Mouse (Mus musculus): Measurements from ENCODE around the gene Napsa. TPM values are rescaled to one million over a fixed set of nuclear protein-coding genes. Genes with fewer than 3 reads are reported as not detected.
A peak's percentile ranks its signal among the peaks of the same experiment; 100 is the strongest.

Gene Napsa
- total RNA-seq, 2 experiments from 2014 or later: 0.29 TPM; not detected in 1

GRCm38 (mm10) chr7:44593051-44593450 is 20.9 kb downstream of the Napsa start:
- no peak overlapping the region; the same call in 1 of the 2 replicates for H3K27ac ChIP-seq
- TF ChIP-seq CTCF (IDR thresholded peaks at IDR 0.05): no peak
- intact Hi-C loops (cut with DNase I): no loop called here
- DNase-seq (ENCODE audit: extremely low spot score in 1 of 2, low spot score in 2 of 2): no peak
- H3K4me3 ChIP-seq: peak overlapping the region; percentile 75

GRCm38 (mm10) chr7:44593775-44594174 is 21.6 kb downstream of the Napsa start:
- intact Hi-C loops (cut with DNase I): no loop called here
- H3K4me3 ChIP-seq: peak overlapping the region; percentile 75
- no peak for TF ChIP-seq CTCF (IDR thresholded peaks at IDR 0.05)
- DNase-seq (ENCODE audit: extremely low spot score in 1 of 2, low spot score in 2 of 2): peak; percentile 87 to 88
- H3K27ac ChIP-seq: peak overlapping the region; percentile 84

GRCm38 (mm10) chr7:44594291-44594690 is 22.1 kb downstream of the Napsa start:
- Histone ChIP-seq H3K27ac (peak overlapping the region; percentile 84), H3K4me3 (peak overlapping the region; percentile 75)
- DNase-seq (ENCODE audit: extremely low spot score in 1 of 2, low spot score in 2 of 2): no peak
- intact Hi-C loops (cut with DNase I): no loop called here
- TF ChIP-seq CTCF (IDR thresholded peaks at IDR 0.05): no peak

GRCm38 (mm10) chr7:44595131-44595561 is 23.0 kb downstream of the Napsa start:
- no peak for DNase-seq (ENCODE audit: extremely low spot score in 1 of 2, low spot score in 2 of 2)
- H3K27ac ChIP-seq: no peak overlapping the region
- no peak overlapping the region for H3K4me3 ChIP-seq
- intact Hi-C loops (cut with DNase I): no loop called here
- no peak for TF ChIP-seq CTCF (IDR thresholded peaks at IDR 0.05)

GRCm38 (mm10) chr7:44596051-44596450 is 23.9 kb downstream of the Napsa start:
- no peak overlapping the region for H3K27ac ChIP-seq
- intact Hi-C loops (cut with DNase I): no loop called here
- no peak for DNase-seq (ENCODE audit: extremely low spot score in 1 of 2, low spot score in 2 of 2)
- TF ChIP-seq CTCF (IDR thresholded peaks at IDR 0.05): no peak
- no peak overlapping the region for H3K4me3 ChIP-seq

GRCm38 (mm10) chr7:44596996-44597538 is 24.9 kb downstream of the Napsa start:
- intact Hi-C loops (cut with DNase I): no loop called here
- no peak overlapping the region for H3K27ac ChIP-seq
- no peak for DNase-seq (ENCODE audit: extremely low spot score in 1 of 2, low spot score in 2 of 2)
- TF ChIP-seq CTCF (IDR thresholded peaks at IDR 0.05): no peak
- H3K4me3 ChIP-seq: no peak overlapping the region

- intact Hi-C loops (cut with DNase I): no loop called here
- DNase-seq (ENCODE audit: extremely low spot score in 1 of 2, low spot score in 2 of 2): no peak
These were observed 25.5 kb downstream of the Napsa start for GRCm38 (mm10) chr7:44597666-44598065.

GRCm38 (mm10) chr7:44598336-44598735 is 26.2 kb downstream of the Napsa start:
- intact Hi-C loops (cut with DNase I): no loop called here
- no peak for DNase-seq (ENCODE audit: extremely low spot score in 1 of 2, low spot score in 2 of 2)
- no peak overlapping the region for H3K4me3 ChIP-seq
- H3K27ac ChIP-seq: no peak overlapping the region
- TF ChIP-seq CTCF (IDR thresholded peaks at IDR 0.05): no peak

More at GRCm38 (mm10) chr7:44597666-44598065, 25.5 kb downstream of the Napsa start:
- no peak for TF ChIP-seq CTCF (IDR thresholded peaks at IDR 0.05)
- H3K27ac ChIP-seq: no peak overlapping the region
- H3K4me3 ChIP-seq: no peak overlapping the region

- intact Hi-C loops (cut with DNase I): no loop called here
- Histone ChIP-seq H3K27ac (no peak overlapping the region), H3K4me3 (no peak overlapping the region)
- TF ChIP-seq CTCF (IDR thresholded peaks at IDR 0.05): no peak
- no peak for DNase-seq (ENCODE audit: extremely low spot score in 1 of 2, low spot score in 2 of 2)
These were observed 28.6 kb downstream of the Napsa start for GRCm38 (mm10) chr7:44600691-44601262.

GRCm38 (mm10) chr7:44601646-44602045 is 29.5 kb downstream of the Napsa start:
- DNase-seq (ENCODE audit: extremely low spot score in 1 of 2, low spot score in 2 of 2): no peak
- H3K27ac ChIP-seq: no peak overlapping the region; the same call in 1 of the 2 replicates
- no peak overlapping the region for H3K4me3 ChIP-seq
- intact Hi-C loops (cut with DNase I): loop anchor here (1.0 kb wide), 1 partner anchor 35 kb away; no protein-coding TSS in a partner anchor
- no peak for TF ChIP-seq CTCF (IDR thresholded peaks at IDR 0.05)

- peak; percentile 70 to 85 for DNase-seq (ENCODE audit: extremely low spot score in 1 of 2, low spot score in 2 of 2)
- Histone ChIP-seq H3K27ac (peak overlapping the region; percentile 57; the same call in 1 of the 2 replicates), H3K4me3 (no peak overlapping the region)
- TF ChIP-seq CTCF (IDR thresholded peaks at IDR 0.05): no peak
- intact Hi-C loops (cut with DNase I): loop anchor here (1.0 kb wide), 1 partner anchor 34 kb away; no protein-coding TSS in a partner anchor
These were observed 30.3 kb downstream of the Napsa start for GRCm38 (mm10) chr7:44602443-44602842.

GRCm38 (mm10) chr7:44603186-44603855 is 31.1 kb downstream of the Napsa start:
- DNase-seq (ENCODE audit: extremely low spot score in 1 of 2, low spot score in 2 of 2): no peak
- intact Hi-C loops (cut with DNase I): no loop called here
- Histone ChIP-seq H3K4me3 (no peak overlapping the region), H3K27ac (no peak overlapping the region)
- no peak; the same call in 1 of the 2 replicates for TF ChIP-seq CTCF (IDR thresholded peaks at IDR 0.05)
